Mouse (Mus musculus) brain, embryonic 14.5 days (tissue): ENCODE measurements at regions not wholly inside any gene's neighbourhood (a gene's known extent, or its start where the extent isn't known, plus 50 kb on each side); places are given as distances from the start of the nearest gene placed in this dataset.

Experiments used
- CTCF ChIP-seq: fragments of 200-500 bp; IDR thresholded peaks from 2 replicates; pipeline ENCODE4 v1.5.1; 2012; ENCODE audit warnings: inconsistent platforms, mild to moderate bottlenecking, moderate library complexity, borderline replicate concordance; ENCODE audit not compliant: insufficient read depth, insufficient read length; ENCODE audit errors: extremely low read depth
- POLR2A ChIP-seq: fragments of 200-500 bp; IDR thresholded peaks from 2 replicates; pipeline ENCODE4 v1.6.1; 2012; ENCODE audit warnings: mild to moderate bottlenecking, inconsistent platforms, borderline replicate concordance; ENCODE audit not compliant: poor library complexity, insufficient read depth, insufficient read length, severe bottlenecking; ENCODE audit errors: extremely low read depth

- TF ChIP-seq CTCF (no peak), POLR2A (no peak)
Observed at GRCm38 (mm10) chr12:35736427-35736826, 189.0 kb upstream of the Agr3 start.
